ENCODE assay signal across 8 mouse cellular contexts in the genomic region with DNA sequence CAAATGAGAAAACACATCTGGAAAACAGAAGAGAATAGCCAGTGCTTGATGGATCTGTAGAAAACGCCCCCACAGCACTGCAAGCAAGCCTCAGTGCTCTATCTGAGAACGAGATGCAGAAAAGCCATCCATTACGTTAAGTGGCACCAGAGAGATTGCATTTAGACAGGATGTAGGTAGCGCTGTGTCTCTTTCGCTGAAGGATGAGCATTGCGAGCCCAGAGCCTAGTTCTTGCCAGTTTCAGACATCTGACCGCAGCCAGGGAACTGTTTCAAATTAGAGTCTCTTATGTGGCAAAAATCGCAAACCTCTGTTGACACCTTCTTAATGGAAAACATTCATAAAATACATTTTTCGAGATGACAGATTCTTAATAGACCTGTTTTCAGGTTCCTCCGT. TPM values are rescaled to one million over a fixed set of nuclear protein-coding genes. Genes with fewer than 3 reads are reported as not detected.
DNase-seq lines count a peak whose midpoint lies in the region; ATAC-seq and TF ChIP-seq lines count a peak whose summit lies in the region.

No protein-coding gene starts in this region.

- ATAC-seq in forebrain, embryonic 11.5 days (replicated peaks; ENCODE audit: low FRiP score), result no peak
- no peak for ATAC-seq in intestine, postnatal 0 days
- ATAC-seq in midbrain, embryonic 12.5 days (ENCODE audit: low FRiP score, low read depth), result no peak

- no peak overlapping the region for H3K27ac ChIP-seq in forebrain, embryonic 11.5 days (ENCODE audit: low read depth, low read length)
- H3K27ac ChIP-seq in intestine, postnatal 0 days (ENCODE audit: low read depth, low read length), result no peak overlapping the region
- H3K27ac ChIP-seq in midbrain, embryonic 12.5 days (replicated peaks), result 0 out of 2 replicates have a peak overlapping the region, but pooled peaks have one; percentile 20

- H3K9me3 ChIP-seq in forebrain, embryonic 11.5 days (ENCODE audit: control insufficient read depth, low read length), result no peaks in the 10 kb centered on the region
- no peaks in the 10 kb centered on the region for H3K9me3 ChIP-seq in intestine, postnatal 0 days (ENCODE audit: control insufficient read depth)
- H3K9me3 ChIP-seq in midbrain, embryonic 12.5 days, result no peaks in the 10 kb centered on the region

- peak overlapping the region; percentile 95 for H3K9ac ChIP-seq in forebrain, embryonic 11.5 days (ENCODE audit: low read length)
- peak overlapping the region; percentile 94 for H3K9ac ChIP-seq in intestine, postnatal 0 days (ENCODE audit: low read depth, low read length)
- H3K9ac ChIP-seq in midbrain, embryonic 12.5 days (replicated peaks), result peak overlapping the region; percentile 96

- no peaks in the 10 kb centered on the region for H3K27me3 ChIP-seq in forebrain, embryonic 11.5 days (ENCODE audit: control insufficient read depth, insufficient read depth, low read length)
- H3K27me3 ChIP-seq in intestine, postnatal 0 days (replicated peaks; ENCODE audit: control insufficient read depth, insufficient read depth, low read length), result no peaks in the 10 kb centered on the region
- H3K27me3 ChIP-seq in midbrain, embryonic 12.5 days, result no peaks in the 10 kb centered on the region

- peak overlapping the region; percentile 75 for H3K4me2 ChIP-seq in forebrain, embryonic 11.5 days (ENCODE audit: low read depth, low read length, severe bottlenecking)
- peak overlapping the region; percentile 76 for H3K4me2 ChIP-seq in intestine, postnatal 0 days (replicated peaks; ENCODE audit: low read depth)
- H3K4me2 ChIP-seq in midbrain, embryonic 12.5 days (replicated peaks), result peak overlapping the region; percentile 91

- DNase-seq in kidney, adult 9 months, result peak; percentile 15
- DNase-seq in kidney, adult 11 months, result no peak
- DNase-seq in NIH3T3 (ENCODE audit: low read depth), result peak; percentile 61
- no peak for DNase-seq in forebrain, embryonic 11.5 days (ENCODE audit: low spot score)
- peak; percentile 60 for DNase-seq in thymus, postnatal 14 days
- DNase-seq in urinary bladder, postnatal 14 days (ENCODE audit: low spot score), result no peak

- peaks cover 13% of the 10 kb centered on the region; the same call in 1 of the 2 replicates for H3K4me1 ChIP-seq in forebrain, embryonic 11.5 days (replicated peaks; ENCODE audit: control insufficient read depth, insufficient read depth, low read length)
- peaks cover 3% of the 10 kb centered on the region for H3K4me1 ChIP-seq in intestine, postnatal 0 days (replicated peaks; ENCODE audit: control insufficient read depth, insufficient read depth, low read length)
- peaks cover 43% of the 10 kb centered on the region for H3K4me1 ChIP-seq in midbrain, embryonic 12.5 days

- TF ChIP-seq CTCF in intestine, postnatal 0 days (IDR thresholded peaks at IDR 0.05; ENCODE audit: low read depth), result no peak

- peak overlapping the region; percentile 88 for H3K4me3 ChIP-seq in forebrain, embryonic 11.5 days (ENCODE audit: low read depth, low read length)
- peak overlapping the region; percentile 92 for H3K4me3 ChIP-seq in intestine, postnatal 0 days (ENCODE audit: low read depth, low read length)
- peak overlapping the region; percentile 92 for H3K4me3 ChIP-seq in midbrain, embryonic 12.5 days

- no peaks in the 10 kb centered on the region; the same call in 1 of the 2 replicates for H3K36me3 ChIP-seq in forebrain, embryonic 11.5 days (ENCODE audit: control insufficient read depth, insufficient read depth, low read length)
- H3K36me3 ChIP-seq in intestine, postnatal 0 days (ENCODE audit: control insufficient read depth, insufficient read depth), result peaks cover 6% of the 10 kb centered on the region
- H3K36me3 ChIP-seq in midbrain, embryonic 12.5 days, result peaks cover 18% of the 10 kb centered on the region

- WGBS in forebrain, embryonic 11.5 days, result 37% methylated on average over 10 of the region's 10 CpGs
- WGBS in intestine, postnatal 0 days, result 34% methylated on average over 10 of the region's 10 CpGs
- WGBS in midbrain, embryonic 12.5 days, result 26% methylated on average over 10 of the region's 10 CpGs

RNA-seq across cellular contexts. Expression of gene Ankrd50, which starts 1.1 kb away (rescaled TPM):
- 27.0 and 30.0 TPM in 2 replicates for polyA plus RNA-seq in forebrain, embryonic 11.5 days (2014; fragmentation: Nextera tagmentation; extraction: Ambion mirVana)
- 6.9 and 8.3 TPM in 2 replicates for polyA plus RNA-seq in intestine, postnatal 0 days (2015; fragmentation: Nextera tagmentation; extraction: Ambion mirVana)
- 47.7 and 49.4 TPM in 2 replicates for polyA plus RNA-seq in midbrain, embryonic 12.5 days (2016; fragmentation: Nextera tagmentation; extraction: Ambion mirVana)

Comparison
In these comparisons a context has a peak if more than half of its experiments do, and no peak if none do; other contexts are left out.
1. DNase-seq: peak in kidney, adult 9 months (single experiment), NIH3T3 (single experiment) and thymus, postnatal 14 days (single experiment); none in kidney, adult 11 months (single experiment), forebrain, embryonic 11.5 days (single experiment) and urinary bladder, postnatal 14 days (single experiment).
2. Peak in every context shown above with its lines, with median percentiles within 50 percentile points of each other: H3K4me2 ChIP-seq, H3K4me3 ChIP-seq and H3K9ac ChIP-seq.